Mouse (Mus musculus): ENCODE results near the gene Cstf1.

Cstf1 gene

GRCm38 (mm10) chr2:172376999-172377515, 6.6 kb downstream of the Cstf1 start:
- DNase-seq (ENCODE audit: low spot score in 2 of 2), result no peak

- peak; percentile 55 to 77 for DNase-seq (ENCODE audit: low spot score in 2 of 2)
These were observed 7.9 kb downstream of the Cstf1 start for GRCm38 (mm10) chr2:172378332-172378731.

GRCm38 (mm10) chr2:172380513-172380912, 10.0 kb downstream of the Cstf1 start:
- DNase-seq (ENCODE audit: low spot score in 2 of 2), result no peak

GRCm38 (mm10) chr2:172381341-172381740, 10.9 kb downstream of the Cstf1 start:
- no peak for DNase-seq (ENCODE audit: low spot score in 2 of 2)

GRCm38 (mm10) chr2:172381898-172382297, 11.4 kb downstream of the Cstf1 start:
- DNase-seq (ENCODE audit: low spot score in 2 of 2), result no peak

GRCm38 (mm10) chr2:172384715-172385114, 14.2 kb downstream of the Cstf1 start:
- DNase-seq (ENCODE audit: low spot score in 2 of 2), result no peak

GRCm38 (mm10) chr2:172390341-172390740, 19.9 kb downstream of the Cstf1 start:
- no peak for DNase-seq (ENCODE audit: low spot score in 2 of 2)

GRCm38 (mm10) chr2:172392041-172392521, 21.6 kb downstream of the Cstf1 start:
- DNase-seq (ENCODE audit: low spot score in 2 of 2), result no peak

- peak in 1 of 2 experiments; percentile 64 for DNase-seq (ENCODE audit: low spot score in 2 of 2)
These were observed 23.0 kb downstream of the Cstf1 start, which contains the start of gene Cass4 for GRCm38 (mm10) chr2:172393391-172394051. TSS of gene Cass4 (plus strand) at chr2:172393794.

- DNase-seq (ENCODE audit: low spot score in 2 of 2), result no peak
These were observed 23.5 kb downstream of the Cstf1 start for GRCm38 (mm10) chr2:172394052-172394392.

- DNase-seq (ENCODE audit: low spot score in 2 of 2), result no peak
These were observed 24.2 kb downstream of the Cstf1 start for GRCm38 (mm10) chr2:172394671-172395070.

- no peak for DNase-seq (ENCODE audit: low spot score in 2 of 2)
These were observed 25.5 kb downstream of the Cstf1 start for GRCm38 (mm10) chr2:172395961-172396360.

GRCm38 (mm10) chr2:172399901-172400300, 29.4 kb downstream of the Cstf1 start:
- DNase-seq (ENCODE audit: low spot score in 2 of 2), result no peak

- DNase-seq (ENCODE audit: low spot score in 2 of 2), result peak in 1 of 2 experiments; percentile 53
These were observed 30.8 kb downstream of the Cstf1 start for GRCm38 (mm10) chr2:172401116-172401825.

GRCm38 (mm10) chr2:172404239-172404638, 33.8 kb downstream of the Cstf1 start:
- DNase-seq (ENCODE audit: low spot score in 2 of 2), result no peak

GRCm38 (mm10) chr2:172405011-172405410, 34.5 kb downstream of the Cstf1 start:
- DNase-seq (ENCODE audit: low spot score in 2 of 2), result no peak

- no peak for DNase-seq (ENCODE audit: low spot score in 2 of 2)
These were observed 35.7 kb downstream of the Cstf1 start for GRCm38 (mm10) chr2:172406173-172406572.

- DNase-seq (ENCODE audit: low spot score in 2 of 2), result no peak
These were observed 37.0 kb downstream of the Cstf1 start for GRCm38 (mm10) chr2:172407499-172407898.

- DNase-seq (ENCODE audit: low spot score in 2 of 2), result no peak
These were observed 40.2 kb downstream of the Cstf1 start for GRCm38 (mm10) chr2:172410686-172411085.

- no peak for DNase-seq (ENCODE audit: low spot score in 2 of 2)
These were observed 40.6 kb downstream of the Cstf1 start for GRCm38 (mm10) chr2:172411091-172411490.

GRCm38 (mm10) chr2:172412454-172412853, 42.0 kb downstream of the Cstf1 start:
- no peak for DNase-seq (ENCODE audit: low spot score in 2 of 2)

- DNase-seq (ENCODE audit: low spot score in 2 of 2), result no peak
These were observed 42.8 kb downstream of the Cstf1 start for GRCm38 (mm10) chr2:172413273-172413672.

- DNase-seq (ENCODE audit: low spot score in 2 of 2), result no peak
These were observed 43.4 kb downstream of the Cstf1 start for GRCm38 (mm10) chr2:172413894-172414293.
